Mouse (Mus musculus): ENCODE measurements around the gene Camta2. TPM values are rescaled to one million over a fixed set of nuclear protein-coding genes. Genes with fewer than 3 reads are reported as not detected.

The Camta2 gene
- polyA plus RNA-seq, 1 experiment from 2014 or later = 6.5 TPM

- Histone ChIP-seq H3K27ac (replicated peaks) (no peak overlapping the region), H3K36me3 (ENCODE audit: control insufficient read depth, insufficient read depth, low read length) (peaks cover 43% of the 10 kb centered on the region), H3K9me3 (ENCODE audit: control insufficient read depth, low read length) (no peaks in the 10 kb centered on the region), H3K9ac (ENCODE audit: low read length) (no peak overlapping the region), H3K27me3 (ENCODE audit: control insufficient read depth, insufficient read depth, low read length) (no peaks in the 10 kb centered on the region), H3K4me2 (replicated peaks; ENCODE audit: low read depth) (no peak overlapping the region), H3K4me1 (replicated peaks; ENCODE audit: control insufficient read depth, insufficient read depth) (no peaks in the 10 kb centered on the region), H3K4me3 (ENCODE audit: low read depth, low read length) (no peak overlapping the region)
- no peak for DNase-seq (ENCODE audit: low spot score)
- WGBS = 87% methylated on average over 9 of the region's 9 CpGs
- ATAC-seq (ENCODE audit: low FRiP score, low TSS enrichment) = no peak
- TF ChIP-seq EP300 (optimal IDR thresholded peaks at IDR 0.05) = no peak
- no peak for TF ChIP-seq CTCF (IDR thresholded peaks at IDR 0.05; ENCODE audit: low read depth)
Measured at GRCm38 (mm10) chr11:70724706-70725105, 36.8 kb upstream of the Camta2 start.

GRCm38 (mm10) chr11:70721072-70721471 lies 33.2 kb upstream of the Camta2 start:
- no peaks in the 10 kb centered on the region for H3K9me3 ChIP-seq (ENCODE audit: control insufficient read depth, low read length)
- H3K27ac ChIP-seq (replicated peaks) = no peak overlapping the region
- H3K36me3 ChIP-seq (ENCODE audit: control insufficient read depth, insufficient read depth, low read length) = peaks cover 55% of the 10 kb centered on the region

GRCm38 (mm10) chr11:70720567-70720966 lies 32.7 kb upstream of the Camta2 start:
- no peak overlapping the region for H3K27ac ChIP-seq (replicated peaks)
- H3K9ac ChIP-seq (ENCODE audit: low read length) = no peak overlapping the region
- no peak for DNase-seq (ENCODE audit: low spot score)
- no peaks in the 10 kb centered on the region for H3K4me1 ChIP-seq (replicated peaks; ENCODE audit: control insufficient read depth, insufficient read depth)
- H3K4me2 ChIP-seq (replicated peaks; ENCODE audit: low read depth) = no peak overlapping the region
- H3K9me3 ChIP-seq (ENCODE audit: control insufficient read depth, low read length) = no peaks in the 10 kb centered on the region
- TF ChIP-seq CTCF (IDR thresholded peaks at IDR 0.05; ENCODE audit: low read depth) = no peak
- no peak for TF ChIP-seq EP300 (optimal IDR thresholded peaks at IDR 0.05)
- WGBS = 86% methylated on average over 3 of the region's 3 CpGs
- peaks cover 53% of the 10 kb centered on the region for H3K36me3 ChIP-seq (ENCODE audit: control insufficient read depth, insufficient read depth, low read length)
- no peak overlapping the region for H3K4me3 ChIP-seq (ENCODE audit: low read depth, low read length)
- no peaks in the 10 kb centered on the region for H3K27me3 ChIP-seq (ENCODE audit: control insufficient read depth, insufficient read depth, low read length)
- ATAC-seq (ENCODE audit: low FRiP score, low TSS enrichment) = 0 out of 2 replicates have a peak, but pooled peaks have one; percentile 62

More at GRCm38 (mm10) chr11:70721072-70721471, 33.2 kb upstream of the Camta2 start:
- 88% methylated on average over 3 of the region's 3 CpGs for WGBS
- TF ChIP-seq CTCF (IDR thresholded peaks at IDR 0.05; ENCODE audit: low read depth) = no peak
- TF ChIP-seq EP300 (optimal IDR thresholded peaks at IDR 0.05) = no peak
- H3K27me3 ChIP-seq (ENCODE audit: control insufficient read depth, insufficient read depth, low read length) = no peaks in the 10 kb centered on the region
- DNase-seq (ENCODE audit: low spot score) = no peak
- H3K4me3 ChIP-seq (ENCODE audit: low read depth, low read length) = no peak overlapping the region
- H3K4me2 ChIP-seq (replicated peaks; ENCODE audit: low read depth) = no peak overlapping the region
- H3K9ac ChIP-seq (ENCODE audit: low read length) = no peak overlapping the region
- ATAC-seq (ENCODE audit: low FRiP score, low TSS enrichment) = no peak
- no peaks in the 10 kb centered on the region for H3K4me1 ChIP-seq (replicated peaks; ENCODE audit: control insufficient read depth, insufficient read depth)

GRCm38 (mm10) chr11:70718481-70718880 lies 30.6 kb upstream of the Camta2 start:
- H3K27ac ChIP-seq (replicated peaks) = no peak overlapping the region
- no peaks in the 10 kb centered on the region for H3K4me1 ChIP-seq (replicated peaks; ENCODE audit: control insufficient read depth, insufficient read depth)
- H3K9me3 ChIP-seq (ENCODE audit: control insufficient read depth, low read length) = no peaks in the 10 kb centered on the region
- no peaks in the 10 kb centered on the region for H3K27me3 ChIP-seq (ENCODE audit: control insufficient read depth, insufficient read depth, low read length)
- no peak overlapping the region for H3K9ac ChIP-seq (ENCODE audit: low read length)
- 79% methylated on average over 5 of the region's 5 CpGs for WGBS
- peaks cover 38% of the 10 kb centered on the region for H3K36me3 ChIP-seq (ENCODE audit: control insufficient read depth, insufficient read depth, low read length)
- DNase-seq (ENCODE audit: low spot score) (no peak), ATAC-seq (ENCODE audit: low FRiP score, low TSS enrichment) (no peak)
- no peak for TF ChIP-seq EP300 (optimal IDR thresholded peaks at IDR 0.05)
- TF ChIP-seq CTCF (IDR thresholded peaks at IDR 0.05; ENCODE audit: low read depth) = no peak
- no peak overlapping the region for H3K4me2 ChIP-seq (replicated peaks; ENCODE audit: low read depth)
- no peak overlapping the region for H3K4me3 ChIP-seq (ENCODE audit: low read depth, low read length)

GRCm38 (mm10) chr11:70715832-70716231 lies 27.9 kb upstream of the Camta2 start:
- Histone ChIP-seq H3K4me3 (ENCODE audit: low read depth, low read length) (no peak overlapping the region), H3K4me1 (replicated peaks; ENCODE audit: control insufficient read depth, insufficient read depth) (no peaks in the 10 kb centered on the region), H3K36me3 (ENCODE audit: control insufficient read depth, insufficient read depth, low read length) (peaks cover 41% of the 10 kb centered on the region), H3K27me3 (ENCODE audit: control insufficient read depth, insufficient read depth, low read length) (no peaks in the 10 kb centered on the region), H3K4me2 (replicated peaks; ENCODE audit: low read depth) (no peak overlapping the region), H3K9me3 (ENCODE audit: control insufficient read depth, low read length) (no peaks in the 10 kb centered on the region), H3K27ac (replicated peaks) (no peak overlapping the region), H3K9ac (ENCODE audit: low read length) (no peak overlapping the region)
- DNase-seq (ENCODE audit: low spot score) (peak; percentile 43), ATAC-seq (ENCODE audit: low FRiP score, low TSS enrichment) (peak; percentile 63)
- no peak for TF ChIP-seq CTCF (IDR thresholded peaks at IDR 0.05; ENCODE audit: low read depth)
- no peak for TF ChIP-seq EP300 (optimal IDR thresholded peaks at IDR 0.05)
- WGBS = 68% methylated on average over 6 of the region's 6 CpGs

GRCm38 (mm10) chr11:70713222-70713621 lies 25.3 kb upstream of the Camta2 start:
- no peak overlapping the region for H3K4me3 ChIP-seq (ENCODE audit: low read depth, low read length)
- WGBS = 66% methylated on average over 6 of the region's 6 CpGs
- no peak overlapping the region for H3K27ac ChIP-seq (replicated peaks)
- H3K27me3 ChIP-seq (ENCODE audit: control insufficient read depth, insufficient read depth, low read length) = no peaks in the 10 kb centered on the region
- no peaks in the 10 kb centered on the region for H3K9me3 ChIP-seq (ENCODE audit: control insufficient read depth, low read length)
- TF ChIP-seq EP300 (optimal IDR thresholded peaks at IDR 0.05) (no peak), CTCF (IDR thresholded peaks at IDR 0.05; ENCODE audit: low read depth) (no peak)
- no peak; the same call in 1 of the 2 replicates for ATAC-seq (ENCODE audit: low FRiP score, low TSS enrichment)
- no peak overlapping the region for H3K4me2 ChIP-seq (replicated peaks; ENCODE audit: low read depth)
- H3K4me1 ChIP-seq (replicated peaks; ENCODE audit: control insufficient read depth, insufficient read depth) = no peaks in the 10 kb centered on the region
- no peak overlapping the region for H3K9ac ChIP-seq (ENCODE audit: low read length)
- H3K36me3 ChIP-seq (ENCODE audit: control insufficient read depth, insufficient read depth, low read length) = peaks cover 35% of the 10 kb centered on the region
- no peak for DNase-seq (ENCODE audit: low spot score)
